Mouse (Mus musculus): ENCODE data around the gene Gng2. TPM values are rescaled to one million over a fixed set of nuclear protein-coding genes. Genes with fewer than 3 reads are reported as not detected.
A peak's percentile ranks its signal among the peaks of the same experiment; 100 is the strongest.

The Gng2 gene
- polyA plus RNA-seq, 1 experiment from 2014 or later: 63.9 TPM

GRCm38 (mm10) chr14:19970845-19971244, 6.6 kb downstream of the Gng2 start:
- peaks cover 3% of the 10 kb centered on the region for H3K36me3 ChIP-seq
- H3K4me1 ChIP-seq: peaks cover 46% of the 10 kb centered on the region
- no peak overlapping the region for H3K27ac ChIP-seq
- H3K9me3 ChIP-seq (replicated peaks): no peaks in the 10 kb centered on the region
- no peak for DNase-seq (ENCODE audit: low spot score)
- H3K27me3 ChIP-seq (ENCODE audit: low read depth, poor library complexity, severe bottlenecking): no peaks in the 10 kb centered on the region
- H3K4me3 ChIP-seq: no peak overlapping the region
- WGBS: 68% methylated on average over 3 of the region's 3 CpGs

GRCm38 (mm10) chr14:19970106-19970785, 7.2 kb downstream of the Gng2 start:
- no peak overlapping the region for H3K4me3 ChIP-seq
- H3K9me3 ChIP-seq (replicated peaks): no peaks in the 10 kb centered on the region
- 90% methylated on average over 6 of the region's 6 CpGs for WGBS
- H3K27me3 ChIP-seq (ENCODE audit: low read depth, poor library complexity, severe bottlenecking): no peaks in the 10 kb centered on the region
- H3K36me3 ChIP-seq: peaks cover 3% of the 10 kb centered on the region
- H3K4me1 ChIP-seq: peaks cover 41% of the 10 kb centered on the region
- DNase-seq (ENCODE audit: low spot score): no peak
- H3K27ac ChIP-seq: no peak overlapping the region

- Histone ChIP-seq H3K27me3 (ENCODE audit: low read depth, poor library complexity, severe bottlenecking) (no peaks in the 10 kb centered on the region), H3K36me3 (peaks cover 3% of the 10 kb centered on the region), H3K27ac (no peak overlapping the region), H3K4me1 (peaks cover 35% of the 10 kb centered on the region), H3K4me3 (no peak overlapping the region), H3K9me3 (replicated peaks) (no peaks in the 10 kb centered on the region)
- no peak for DNase-seq (ENCODE audit: low spot score)
- WGBS: 86% methylated on average over 1 of the region's 1 CpGs
Observed at GRCm38 (mm10) chr14:19969566-19969965, 7.9 kb downstream of the Gng2 start.

DNA sequence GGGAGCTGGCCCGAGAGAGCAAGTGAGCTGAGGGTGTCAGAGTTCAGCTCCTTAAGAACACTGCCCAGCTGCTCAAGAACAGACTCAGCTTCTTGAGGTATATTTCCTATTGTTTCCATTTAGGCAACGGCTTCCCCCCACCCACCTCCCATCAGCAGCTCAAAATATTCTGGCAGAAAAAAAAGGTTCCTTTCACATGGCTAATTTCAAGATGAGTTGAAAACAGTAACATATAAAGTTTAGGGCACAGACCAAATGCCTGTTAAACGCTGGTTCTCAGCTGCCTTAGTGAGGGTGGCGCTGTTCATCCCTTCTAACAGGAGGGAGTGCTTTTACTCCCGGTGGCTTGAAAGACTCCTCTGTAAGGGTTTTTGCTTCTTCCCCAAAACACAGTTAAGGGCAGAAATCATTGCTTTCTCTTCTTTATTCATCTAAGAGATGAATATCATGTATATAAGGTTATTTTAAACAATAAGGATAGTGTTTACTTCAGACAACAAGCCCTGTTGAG, 8.4 kb downstream of the Gng2 start:
- Histone ChIP-seq H3K9me3 (replicated peaks) (no peaks in the 10 kb centered on the region), H3K36me3 (peaks cover 3% of the 10 kb centered on the region), H3K27ac (0 out of 2 replicates have a peak overlapping the region, but pooled peaks have one; percentile 30), H3K4me1 (peaks cover 31% of the 10 kb centered on the region), H3K4me3 (no peak overlapping the region), H3K27me3 (ENCODE audit: low read depth, poor library complexity, severe bottlenecking) (no peaks in the 10 kb centered on the region)
- 62% methylated on average over 5 of the region's 5 CpGs for WGBS
- DNase-seq (ENCODE audit: low spot score): no peak

DNA sequence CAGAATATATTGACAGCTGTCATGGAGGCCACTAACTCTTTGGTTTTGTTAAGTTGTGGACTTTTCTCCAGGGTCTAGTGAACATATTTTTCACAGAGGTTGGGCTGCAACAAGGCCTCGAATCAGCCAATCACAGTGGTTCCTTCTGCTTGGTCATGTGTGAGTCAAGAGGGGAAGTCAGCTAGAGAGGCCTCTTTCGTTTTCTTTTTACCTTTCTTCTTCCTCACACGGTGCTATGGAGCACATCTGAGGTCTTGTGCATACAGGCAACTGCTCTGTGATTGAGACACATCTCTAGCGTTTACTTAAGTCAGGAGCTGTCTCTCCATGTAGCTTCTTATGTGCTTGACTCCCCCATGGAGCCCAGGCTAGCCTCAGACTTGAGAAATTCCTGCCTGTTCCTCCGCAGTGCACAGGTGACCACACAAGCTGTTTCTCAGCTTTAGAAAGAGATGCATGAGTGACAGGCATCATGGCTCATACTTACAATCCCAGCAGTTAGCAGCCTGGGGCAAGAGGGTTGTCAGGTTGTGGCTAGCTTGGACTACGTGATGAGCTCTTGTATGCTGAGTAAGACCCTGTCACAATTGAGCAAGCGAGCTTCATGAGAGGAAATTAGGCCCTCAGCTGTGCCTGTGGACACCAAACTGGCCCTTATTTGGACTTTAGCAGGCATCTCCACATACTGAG, 9.0 kb downstream of the Gng2 start:
- Histone ChIP-seq H3K36me3 (peaks cover 3% of the 10 kb centered on the region), H3K27me3 (ENCODE audit: low read depth, poor library complexity, severe bottlenecking) (no peaks in the 10 kb centered on the region), H3K9me3 (replicated peaks) (no peaks in the 10 kb centered on the region), H3K4me1 (peaks cover 34% of the 10 kb centered on the region), H3K4me3 (no peak overlapping the region), H3K27ac (0 out of 2 replicates have a peak overlapping the region, but pooled peaks have one; percentile 30)
- WGBS: 90% methylated on average over 7 of the region's 7 CpGs
- DNase-seq (ENCODE audit: low spot score): no peak

DNA sequence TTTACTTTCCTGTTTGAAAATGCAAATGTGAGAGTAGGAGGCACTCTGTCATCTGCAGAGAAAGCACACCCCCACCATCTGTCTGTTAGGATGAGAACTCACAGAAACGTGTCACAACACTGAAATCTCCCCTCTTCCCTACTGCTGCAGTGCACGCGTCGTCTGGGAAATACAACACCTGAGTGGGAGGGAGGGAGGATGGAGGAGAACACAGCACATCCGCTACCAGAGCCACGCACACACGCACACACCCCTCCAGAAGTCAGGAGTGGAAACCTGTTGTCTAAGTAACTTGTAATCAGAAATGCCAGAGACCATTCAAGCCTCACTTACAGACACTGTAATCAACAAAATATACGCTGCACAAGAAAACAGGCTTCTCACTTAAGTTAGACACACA, 9.9 kb downstream of the Gng2 start:
- WGBS: 68% methylated on average over 8 of the region's 8 CpGs
- no peak overlapping the region for H3K4me3 ChIP-seq
- H3K27me3 ChIP-seq (ENCODE audit: low read depth, poor library complexity, severe bottlenecking): no peaks in the 10 kb centered on the region
- H3K4me1 ChIP-seq: peaks cover 37% of the 10 kb centered on the region
- no peak overlapping the region for H3K27ac ChIP-seq
- no peaks in the 10 kb centered on the region for H3K9me3 ChIP-seq (replicated peaks)
- H3K36me3 ChIP-seq: no peaks in the 10 kb centered on the region
- DNase-seq (ENCODE audit: low spot score): no peak

DNA sequence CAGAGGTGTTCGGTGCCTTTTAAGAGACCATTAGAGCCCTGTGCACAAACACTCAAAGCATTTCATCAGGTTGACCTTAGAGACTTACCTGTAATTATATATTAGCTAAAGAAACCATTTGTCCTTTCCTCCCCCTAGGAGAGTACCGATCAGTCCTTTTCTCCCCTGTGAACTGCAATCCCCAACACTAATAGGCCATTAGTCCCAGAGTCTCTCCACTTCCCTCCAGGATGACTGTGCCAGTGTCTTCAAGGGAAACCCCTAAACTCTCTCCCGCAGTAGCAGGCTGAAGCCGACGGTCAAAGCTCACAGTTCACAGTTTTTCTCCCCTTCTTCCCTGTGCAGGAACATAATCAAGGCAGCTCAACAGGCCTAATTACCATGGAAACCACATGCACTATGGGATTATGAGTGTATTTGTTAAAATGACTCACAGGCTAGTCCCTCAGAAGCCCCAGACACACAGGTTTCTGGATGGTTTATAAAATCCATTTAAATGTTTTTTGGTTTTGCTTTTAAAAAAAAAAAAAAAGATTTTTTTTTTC, 13.4 kb downstream of the Gng2 start:
- no peak for DNase-seq (ENCODE audit: low spot score)
- WGBS: 64% methylated on average over 5 of the region's 5 CpGs
- Histone ChIP-seq H3K4me3 (no peak overlapping the region), H3K27ac (no peak overlapping the region), H3K27me3 (ENCODE audit: low read depth, poor library complexity, severe bottlenecking) (no peaks in the 10 kb centered on the region), H3K4me1 (peaks cover 45% of the 10 kb centered on the region), H3K36me3 (peaks cover 4% of the 10 kb centered on the region), H3K9me3 (replicated peaks) (no peaks in the 10 kb centered on the region)

GRCm38 (mm10) chr14:19961924-19962915, 15.2 kb downstream of the Gng2 start:
- Histone ChIP-seq H3K27ac (no peak overlapping the region), H3K9me3 (replicated peaks) (no peaks in the 10 kb centered on the region)
- no peak for DNase-seq (ENCODE audit: low spot score)

GRCm38 (mm10) chr14:19959860-19960259, 17.6 kb downstream of the Gng2 start:
- no peak overlapping the region for H3K4me3 ChIP-seq
- no peak overlapping the region for H3K27ac ChIP-seq
- WGBS: 45% methylated on average over 9 of the region's 9 CpGs
- H3K9me3 ChIP-seq (replicated peaks): no peaks in the 10 kb centered on the region
- H3K27me3 ChIP-seq (ENCODE audit: low read depth, poor library complexity, severe bottlenecking): no peaks in the 10 kb centered on the region
- H3K4me1 ChIP-seq: peaks cover 34% of the 10 kb centered on the region
- DNase-seq (ENCODE audit: low spot score): no peak
- peaks cover 39% of the 10 kb centered on the region for H3K36me3 ChIP-seq

More at GRCm38 (mm10) chr14:19961924-19962915, 15.2 kb downstream of the Gng2 start:
- Histone ChIP-seq H3K27me3 (ENCODE audit: low read depth, poor library complexity, severe bottlenecking) (no peaks in the 10 kb centered on the region), H3K36me3 (peaks cover 20% of the 10 kb centered on the region), H3K4me1 (peaks cover 34% of the 10 kb centered on the region), H3K4me3 (no peak overlapping the region)
- 79% methylated on average over 15 of the region's 15 CpGs for WGBS

- WGBS: 91% methylated on average over 7 of the region's 7 CpGs
- peaks cover 6% of the 10 kb centered on the region; the same call in 1 of the 2 replicates for H3K4me1 ChIP-seq
- peaks cover 62% of the 10 kb centered on the region for H3K36me3 ChIP-seq
- H3K27me3 ChIP-seq (ENCODE audit: low read depth, poor library complexity, severe bottlenecking): no peaks in the 10 kb centered on the region
- no peak overlapping the region for H3K27ac ChIP-seq
- H3K4me3 ChIP-seq: no peak overlapping the region
- DNase-seq (ENCODE audit: low spot score): no peak
- no peaks in the 10 kb centered on the region for H3K9me3 ChIP-seq (replicated peaks)
Observed at GRCm38 (mm10) chr14:19955077-19955476, 22.4 kb downstream of the Gng2 start.

- no peak for DNase-seq (ENCODE audit: low spot score)
- Histone ChIP-seq H3K36me3 (peaks cover 40% of the 10 kb centered on the region), H3K4me3 (no peak overlapping the region), H3K27ac (no peak overlapping the region), H3K27me3 (ENCODE audit: low read depth, poor library complexity, severe bottlenecking) (no peaks in the 10 kb centered on the region), H3K4me1 (no peaks in the 10 kb centered on the region), H3K9me3 (replicated peaks) (no peaks in the 10 kb centered on the region)
- 92% methylated on average over 4 of the region's 4 CpGs for WGBS
Observed at GRCm38 (mm10) chr14:19950812-19951211, 26.6 kb downstream of the Gng2 start.

DNA sequence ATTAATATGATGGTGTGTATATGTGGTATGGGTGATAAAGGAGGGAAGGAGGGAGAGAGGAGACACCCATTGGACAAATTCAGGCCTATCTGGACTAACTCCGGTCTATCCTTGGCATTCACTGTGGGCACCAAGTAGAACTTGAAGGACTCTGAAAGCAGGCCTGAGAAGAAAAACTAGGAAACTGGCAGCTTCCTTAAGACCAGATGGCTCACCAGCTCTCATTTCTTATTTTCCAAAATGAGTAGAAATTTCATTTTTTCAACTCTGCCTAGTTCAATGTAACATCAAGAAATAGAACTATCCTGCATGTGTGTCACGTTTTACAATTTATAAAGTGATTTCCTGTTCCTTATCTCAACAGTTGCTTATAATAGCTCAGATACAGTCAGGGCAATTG, 28.0 kb downstream of the Gng2 start:
- Histone ChIP-seq H3K4me1 (no peaks in the 10 kb centered on the region), H3K27ac (no peak overlapping the region), H3K27me3 (ENCODE audit: low read depth, poor library complexity, severe bottlenecking) (no peaks in the 10 kb centered on the region), H3K9me3 (replicated peaks) (no peaks in the 10 kb centered on the region), H3K36me3 (peaks cover 35% of the 10 kb centered on the region), H3K4me3 (no peak overlapping the region)
- no peak for DNase-seq (ENCODE audit: low spot score)
- WGBS: 97% methylated on average over 2 of the region's 2 CpGs

Measured in limb, embryonic 10.5 days (tissue).